Mouse (Mus musculus): ENCODE data around the gene Nr1d1.

GRCm38 (mm10) chr11:98785214-98785613, 10.1 kb upstream of the Nr1d1 start:
- TF ChIP-seq USF2 (IDR thresholded peaks at IDR 0.05; ENCODE audit: borderline replicate concordance in 1 of 2, insufficient read depth in 1 of 2, low read depth in 1 of 2, low read length in 2 of 2) (no peak), HCFC1 (IDR thresholded peaks at IDR 0.05; ENCODE audit: low read depth, low read length) (no peak), CHD2 (IDR thresholded peaks at IDR 0.05; ENCODE audit: low read length) (no peak), RAD21 (IDR thresholded peaks at IDR 0.05; ENCODE audit: low read depth, low read length) (no peak), MAFK (IDR thresholded peaks at IDR 0.05; ENCODE audit: borderline replicate concordance, low read depth, low read length) (no peak), MEF2A (IDR thresholded peaks at IDR 0.05; ENCODE audit: extremely low read depth, insufficient replicate concordance, low read depth, low read length, poor library complexity, severe bottlenecking) (no peak), GATA1 (IDR thresholded peaks at IDR 0.05; ENCODE audit: low read depth, low read length) (no peak), CHD1 (IDR thresholded peaks at IDR 0.05; ENCODE audit: low read depth, low read length) (no peak), MYC (IDR thresholded peaks at IDR 0.05; ENCODE audit: low read depth, low read length) (no peak), EP300 (IDR thresholded peaks at IDR 0.05; ENCODE audit: low read depth in 1 of 2, low read length in 2 of 2) (no peak), ZKSCAN1 (IDR thresholded peaks at IDR 0.05; ENCODE audit: low read depth, low read length) (no peak)

Measured in MEL (cell line).